Mouse (Mus musculus): ENCODE results near the gene Pam. TPM values are rescaled to one million over a fixed set of nuclear protein-coding genes. Genes with fewer than 3 reads are reported as not detected.

Gene Pam
- polyA plus RNA-seq, 1 experiment from 2014 or later = 76.4 TPM

GRCm38 (mm10) chr1:97934940-97935339 is 160.5 kb downstream of the Pam start:
- Histone ChIP-seq H3K4me3 (ENCODE audit: low read depth, low read length) (no peak overlapping the region), H3K36me3 (ENCODE audit: control insufficient read depth, insufficient read depth, low read length) (no peaks in the 10 kb centered on the region), H3K4me1 (replicated peaks; ENCODE audit: control insufficient read depth, insufficient read depth) (no peaks in the 10 kb centered on the region), H3K27me3 (ENCODE audit: control insufficient read depth, insufficient read depth, low read length) (no peaks in the 10 kb centered on the region), H3K27ac (replicated peaks) (no peak overlapping the region), H3K4me2 (replicated peaks; ENCODE audit: low read depth) (no peak overlapping the region), H3K9ac (ENCODE audit: low read length) (no peak overlapping the region), H3K9me3 (ENCODE audit: control insufficient read depth, low read length) (no peaks in the 10 kb centered on the region)
- no peak for TF ChIP-seq EP300 (optimal IDR thresholded peaks at IDR 0.05)
- no peak for TF ChIP-seq CTCF (IDR thresholded peaks at IDR 0.05; ENCODE audit: low read depth)
- no peak for ATAC-seq (ENCODE audit: low FRiP score, low TSS enrichment)
- DNase-seq (ENCODE audit: low spot score) = no peak

GRCm38 (mm10) chr1:97931220-97931619 is 164.2 kb downstream of the Pam start:
- WGBS = 90% methylated on average over 4 of the region's 4 CpGs
- H3K9ac ChIP-seq (ENCODE audit: low read length) = no peak overlapping the region
- TF ChIP-seq CTCF (IDR thresholded peaks at IDR 0.05; ENCODE audit: low read depth) = no peak
- no peak for TF ChIP-seq EP300 (optimal IDR thresholded peaks at IDR 0.05)

GRCm38 (mm10) chr1:97929415-97930028 is 165.9 kb downstream of the Pam start:
- Histone ChIP-seq H3K4me2 (replicated peaks; ENCODE audit: low read depth) (no peak overlapping the region), H3K4me1 (replicated peaks; ENCODE audit: control insufficient read depth, insufficient read depth) (no peaks in the 10 kb centered on the region), H3K4me3 (ENCODE audit: low read depth, low read length) (no peak overlapping the region), H3K27me3 (ENCODE audit: control insufficient read depth, insufficient read depth, low read length) (no peaks in the 10 kb centered on the region), H3K9me3 (ENCODE audit: control insufficient read depth, low read length) (no peaks in the 10 kb centered on the region), H3K36me3 (ENCODE audit: control insufficient read depth, insufficient read depth, low read length) (no peaks in the 10 kb centered on the region), H3K9ac (ENCODE audit: low read length) (no peak overlapping the region), H3K27ac (replicated peaks) (no peak overlapping the region)
- TF ChIP-seq EP300 (optimal IDR thresholded peaks at IDR 0.05) (no peak), CTCF (IDR thresholded peaks at IDR 0.05; ENCODE audit: low read depth) (no peak)
- no peak for DNase-seq (ENCODE audit: low spot score)
- WGBS = 73% methylated on average over 4 of the region's 4 CpGs
- no peak for ATAC-seq (ENCODE audit: low FRiP score, low TSS enrichment)

More at GRCm38 (mm10) chr1:97931220-97931619, 164.2 kb downstream of the Pam start:
- H3K4me3 ChIP-seq (ENCODE audit: low read depth, low read length) = no peak overlapping the region
- no peak overlapping the region for H3K4me2 ChIP-seq (replicated peaks; ENCODE audit: low read depth)
- H3K36me3 ChIP-seq (ENCODE audit: control insufficient read depth, insufficient read depth, low read length) = no peaks in the 10 kb centered on the region
- no peak for DNase-seq (ENCODE audit: low spot score)
- no peaks in the 10 kb centered on the region for H3K9me3 ChIP-seq (ENCODE audit: control insufficient read depth, low read length)
- no peaks in the 10 kb centered on the region for H3K4me1 ChIP-seq (replicated peaks; ENCODE audit: control insufficient read depth, insufficient read depth)
- no peak for ATAC-seq (ENCODE audit: low FRiP score, low TSS enrichment)
- no peak overlapping the region for H3K27ac ChIP-seq (replicated peaks)
- no peaks in the 10 kb centered on the region for H3K27me3 ChIP-seq (ENCODE audit: control insufficient read depth, insufficient read depth, low read length)

GRCm38 (mm10) chr1:97926789-97927188 is 168.7 kb downstream of the Pam start:
- H3K4me2 ChIP-seq (replicated peaks; ENCODE audit: low read depth) = no peak overlapping the region
- H3K27ac ChIP-seq (replicated peaks) = no peak overlapping the region
- no peak for DNase-seq (ENCODE audit: low spot score)
- no peaks in the 10 kb centered on the region for H3K36me3 ChIP-seq (ENCODE audit: control insufficient read depth, insufficient read depth, low read length)
- H3K27me3 ChIP-seq (ENCODE audit: control insufficient read depth, insufficient read depth, low read length) = no peaks in the 10 kb centered on the region
- no peaks in the 10 kb centered on the region for H3K9me3 ChIP-seq (ENCODE audit: control insufficient read depth, low read length)
- 68% methylated on average over 7 of the region's 7 CpGs for WGBS
- TF ChIP-seq CTCF (IDR thresholded peaks at IDR 0.05; ENCODE audit: low read depth) (no peak), EP300 (optimal IDR thresholded peaks at IDR 0.05) (no peak)
- ATAC-seq (ENCODE audit: low FRiP score, low TSS enrichment) = no peak
- no peaks in the 10 kb centered on the region for H3K4me1 ChIP-seq (replicated peaks; ENCODE audit: control insufficient read depth, insufficient read depth)
- no peak overlapping the region for H3K9ac ChIP-seq (ENCODE audit: low read length)
- no peak overlapping the region for H3K4me3 ChIP-seq (ENCODE audit: low read depth, low read length)

- DNase-seq (ENCODE audit: low spot score) = no peak
- no peak overlapping the region for H3K9ac ChIP-seq (ENCODE audit: low read length)
- no peak for ATAC-seq (ENCODE audit: low FRiP score, low TSS enrichment)
- no peaks in the 10 kb centered on the region for H3K9me3 ChIP-seq (ENCODE audit: control insufficient read depth, low read length)
- no peak overlapping the region for H3K27ac ChIP-seq (replicated peaks)
- no peaks in the 10 kb centered on the region for H3K27me3 ChIP-seq (ENCODE audit: control insufficient read depth, insufficient read depth, low read length)
- H3K36me3 ChIP-seq (ENCODE audit: control insufficient read depth, insufficient read depth, low read length) = no peaks in the 10 kb centered on the region
- no peak overlapping the region for H3K4me2 ChIP-seq (replicated peaks; ENCODE audit: low read depth)
- no peak overlapping the region for H3K4me3 ChIP-seq (ENCODE audit: low read depth, low read length)
- WGBS = 60% methylated on average over 2 of the region's 2 CpGs
- H3K4me1 ChIP-seq (replicated peaks; ENCODE audit: control insufficient read depth, insufficient read depth) = no peaks in the 10 kb centered on the region
- no peak for TF ChIP-seq CTCF (IDR thresholded peaks at IDR 0.05; ENCODE audit: low read depth)
- no peak for TF ChIP-seq EP300 (optimal IDR thresholded peaks at IDR 0.05)
Measured at GRCm38 (mm10) chr1:97926017-97926540, 169.4 kb downstream of the Pam start.

GRCm38 (mm10) chr1:97922395-97922794 is 173.1 kb downstream of the Pam start:
- no peak overlapping the region for H3K4me3 ChIP-seq (ENCODE audit: low read depth, low read length)
- DNase-seq (ENCODE audit: low spot score) = no peak
- ATAC-seq (ENCODE audit: low FRiP score, low TSS enrichment) = no peak
- H3K36me3 ChIP-seq (ENCODE audit: control insufficient read depth, insufficient read depth, low read length) = no peaks in the 10 kb centered on the region
- H3K9ac ChIP-seq (ENCODE audit: low read length) = no peak overlapping the region
- H3K27ac ChIP-seq (replicated peaks) = no peak overlapping the region
- no peaks in the 10 kb centered on the region for H3K4me1 ChIP-seq (replicated peaks; ENCODE audit: control insufficient read depth, insufficient read depth)
- H3K4me2 ChIP-seq (replicated peaks; ENCODE audit: low read depth) = no peak overlapping the region
- H3K27me3 ChIP-seq (ENCODE audit: control insufficient read depth, insufficient read depth, low read length) = no peaks in the 10 kb centered on the region
- no peak for TF ChIP-seq CTCF (IDR thresholded peaks at IDR 0.05; ENCODE audit: low read depth)
- no peak for TF ChIP-seq EP300 (optimal IDR thresholded peaks at IDR 0.05)
- 68% methylated on average over 6 of the region's 6 CpGs for WGBS
- no peaks in the 10 kb centered on the region for H3K9me3 ChIP-seq (ENCODE audit: control insufficient read depth, low read length)

All from stomach, postnatal 0 days (tissue).